Mouse (Mus musculus) erythroblast, adult 5-6 weeks (primary cell): ENCODE results near the gene Gnat1. TPM values are rescaled to one million over a fixed set of nuclear protein-coding genes. Genes with fewer than 3 reads are reported as not detected.
A peak's percentile ranks its signal among the peaks of the same experiment; 100 is the strongest.

Experiments
- ATAC-seq: replicated peaks from 2 replicates; pipeline ENCODE4 v1.8.0; 2016; ENCODE audit warnings: moderate number of reproducible peaks, mild to moderate bottlenecking, moderate TSS enrichment, inconsistent platforms; ENCODE audit not compliant: poor library complexity, low FRiP score, severe bottlenecking
- total RNA-seq, 2 experiments: library from RNA; stranded (forward) in 1 of 2; stranded (reverse) in 1 of 2; fragments of 150-400 nt in 1 of 2; fragments of 200-764, 138-1000 nt in 1 of 2; gene quantifications; 2 replicates each; pipeline versions ENCODE4 v1.2.3 to v1.2.4; 2015 to 2017; ENCODE audit warnings: low replicate concordance in 2 of 2

The Gnat1 gene
- total RNA-seq (2015; ENCODE audit: low replicate concordance) (not detected in 2 replicates), total RNA-seq (2017; ENCODE audit: low replicate concordance) (not detected in 2 replicates)

DNA sequence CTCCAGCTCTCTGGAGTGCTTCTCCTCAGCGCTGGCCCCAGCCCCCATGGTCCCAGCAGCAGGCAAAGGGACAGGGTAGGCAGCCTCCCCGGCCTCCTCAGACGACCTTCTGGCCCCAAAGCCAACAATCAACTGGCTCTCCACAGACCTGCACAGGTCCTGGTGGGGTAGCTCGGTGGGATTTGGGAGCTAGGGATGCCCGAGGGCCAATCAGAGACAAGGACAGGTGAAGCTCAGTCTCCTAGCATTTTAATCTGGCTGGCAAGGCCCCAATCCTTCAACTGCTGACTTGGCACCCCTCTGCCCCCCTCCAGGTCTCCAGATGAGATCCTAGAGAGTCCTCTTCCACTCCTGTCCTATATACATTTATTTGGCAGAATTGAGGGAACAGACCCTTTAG lies at the start of gene Gnat1:
Gnat1 (minus strand) TSS at position 212 of the 400 bp plus-strand sequence.
- no peak for ATAC-seq

GRCm38 (mm10) chr9:107728919-107729670 lies 49.6 kb upstream of the Gnat1 start:
- ATAC-seq = no peak

DNA sequence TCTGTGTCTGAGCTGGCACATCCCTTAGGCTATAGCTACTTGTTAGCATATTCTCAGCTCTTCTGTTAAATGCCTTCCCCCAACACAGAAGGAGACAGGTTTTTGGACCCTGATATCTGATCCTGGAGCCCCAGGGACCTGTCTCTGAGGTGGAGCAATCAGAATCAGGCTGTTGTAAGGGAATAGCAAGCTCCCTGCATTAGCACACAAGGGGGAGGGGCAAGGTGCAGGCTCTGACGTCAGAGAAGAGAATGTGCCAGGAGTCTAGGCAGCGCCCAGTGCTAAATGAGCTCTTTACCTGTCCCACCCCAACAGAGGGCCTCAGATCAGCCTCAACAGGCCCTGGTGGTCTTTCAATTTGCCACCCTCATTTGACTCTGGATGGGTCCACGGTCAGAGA lies 47.5 kb upstream of the Gnat1 start:
- ATAC-seq = no peak

GRCm38 (mm10) chr9:107724796-107725195 lies 45.3 kb upstream of the Gnat1 start:
- ATAC-seq = no peak

DNA sequence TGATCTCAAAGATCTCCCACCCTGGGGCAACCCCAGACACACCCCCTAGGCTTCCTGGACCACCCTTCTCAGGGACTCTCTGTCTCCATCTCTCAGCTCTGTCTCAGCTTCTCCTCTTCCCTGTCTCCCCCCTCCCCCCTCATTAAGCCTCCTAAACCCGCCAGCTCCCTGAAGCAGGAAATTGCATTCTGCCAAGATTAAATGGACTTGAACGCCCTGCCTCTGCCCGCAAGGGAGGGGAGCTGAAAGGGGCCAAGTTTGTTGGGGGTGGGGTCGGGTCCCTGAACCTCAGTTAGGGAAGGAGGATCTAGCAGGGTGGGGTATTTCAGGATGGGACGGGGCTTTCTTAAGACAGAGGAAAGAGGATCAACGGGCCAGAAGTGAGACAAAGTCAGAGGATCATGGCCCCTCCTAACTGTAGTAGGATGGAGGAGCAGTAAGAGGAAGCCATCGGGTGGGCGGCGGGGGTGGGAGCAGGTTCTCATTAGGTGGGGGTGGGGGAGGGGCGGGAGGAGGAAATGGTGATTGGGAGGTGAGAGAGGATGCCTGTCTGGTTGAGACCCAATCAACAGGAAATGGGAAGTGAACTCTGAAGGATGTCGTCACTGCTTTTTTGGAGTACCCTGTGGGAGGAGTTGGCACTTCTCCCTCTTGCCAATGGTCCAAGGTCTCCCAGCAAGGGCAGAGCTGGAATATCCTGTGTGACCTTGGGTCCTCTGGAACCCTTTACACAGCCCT lies 44.5 kb upstream of the Gnat1 start:
- ATAC-seq = no peak

DNA sequence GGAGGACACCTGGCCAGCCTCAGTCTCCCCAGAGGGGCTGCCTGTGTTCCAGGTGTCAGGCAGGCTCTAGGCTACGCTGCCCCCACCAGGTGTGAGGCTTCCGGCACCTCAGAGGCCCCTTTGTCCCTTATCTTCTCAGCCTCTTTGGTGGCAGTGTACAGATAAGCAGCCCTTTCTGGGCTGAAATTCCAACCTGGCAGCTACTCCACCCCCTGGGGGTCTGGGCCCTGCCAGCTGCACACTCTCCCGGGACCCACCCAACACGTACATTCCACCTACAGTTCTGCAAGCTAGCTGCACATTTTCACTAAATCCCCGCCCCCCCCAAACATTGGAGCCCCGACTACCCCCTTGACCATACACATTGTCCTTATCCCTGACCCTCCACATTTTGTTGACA lies 43.8 kb upstream of the Gnat1 start:
- ATAC-seq = no peak

GRCm38 (mm10) chr9:107718781-107719540 lies 39.4 kb upstream of the Gnat1 start:
- ATAC-seq = no peak

- ATAC-seq = no peak
Observed at GRCm38 (mm10) chr9:107716951-107717350, 37.4 kb upstream of the Gnat1 start.

DNA sequence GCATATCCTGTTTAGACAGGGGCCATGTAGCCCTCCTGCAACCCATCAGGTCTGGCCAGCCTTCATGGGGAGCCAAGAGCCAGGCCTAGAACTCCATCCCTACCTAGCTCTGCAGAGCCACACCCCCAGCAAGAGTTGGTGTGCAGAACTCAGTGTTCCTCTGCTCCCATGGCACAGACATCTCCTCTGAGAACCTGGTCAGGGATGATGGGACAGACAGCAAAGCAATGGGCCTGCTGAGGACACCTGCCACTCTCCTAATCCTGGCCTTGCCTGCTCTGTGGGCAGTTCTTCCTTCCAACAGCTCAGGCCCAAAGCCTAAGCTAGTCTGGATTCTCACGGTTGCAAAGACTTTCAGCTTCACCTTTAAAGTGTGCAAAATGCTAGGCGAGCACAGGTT lies 36.1 kb upstream of the Gnat1 start:
- no peak for ATAC-seq

- ATAC-seq = no peak
Observed at GRCm38 (mm10) chr9:107714221-107714952, 34.9 kb upstream of the Gnat1 start.

DNA sequence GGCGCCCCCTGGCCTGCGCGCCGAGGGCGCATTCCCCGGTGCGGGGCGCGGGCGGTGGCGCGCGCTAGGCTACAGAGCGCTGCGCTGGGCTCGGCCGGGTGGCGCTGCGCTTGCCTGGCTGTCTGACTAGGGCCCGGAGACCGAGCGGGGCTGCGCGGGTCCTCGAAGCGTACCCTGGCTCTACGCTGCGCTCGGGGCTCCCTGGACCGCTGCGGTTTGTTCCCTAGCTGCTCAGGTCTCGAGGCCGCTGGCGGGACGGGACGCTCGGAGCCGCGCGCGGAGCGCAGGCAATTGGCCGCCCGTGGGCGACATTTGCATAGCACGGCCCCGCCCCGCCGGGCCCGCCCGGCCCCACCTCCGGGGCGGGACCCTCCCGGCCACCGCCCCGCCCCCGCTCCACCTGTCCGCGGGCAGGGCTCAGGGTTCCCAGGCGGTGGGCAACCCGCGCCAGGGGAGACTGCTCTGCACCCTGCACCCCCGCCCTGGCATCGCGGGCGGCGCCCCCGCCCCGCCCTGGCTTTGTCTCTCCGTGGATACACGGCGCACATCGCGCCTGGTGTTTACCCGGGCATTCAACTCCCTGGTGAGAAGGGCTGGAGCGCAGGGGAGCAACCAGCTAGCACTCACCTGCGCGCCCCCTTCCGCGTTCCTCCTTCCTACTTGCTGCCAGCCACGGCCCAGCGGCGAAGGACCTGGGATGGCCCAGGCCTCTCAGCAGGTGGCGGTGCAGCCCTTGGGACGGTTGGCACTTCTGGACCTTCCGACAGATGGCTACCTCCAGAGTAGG lies 30.4 kb upstream of the Gnat1 start, which contains the start of gene Sema3f:
Sema3f (minus strand) TSS at position 779 of the 787 bp plus-strand sequence.
- ATAC-seq = peak; percentile 41

DNA sequence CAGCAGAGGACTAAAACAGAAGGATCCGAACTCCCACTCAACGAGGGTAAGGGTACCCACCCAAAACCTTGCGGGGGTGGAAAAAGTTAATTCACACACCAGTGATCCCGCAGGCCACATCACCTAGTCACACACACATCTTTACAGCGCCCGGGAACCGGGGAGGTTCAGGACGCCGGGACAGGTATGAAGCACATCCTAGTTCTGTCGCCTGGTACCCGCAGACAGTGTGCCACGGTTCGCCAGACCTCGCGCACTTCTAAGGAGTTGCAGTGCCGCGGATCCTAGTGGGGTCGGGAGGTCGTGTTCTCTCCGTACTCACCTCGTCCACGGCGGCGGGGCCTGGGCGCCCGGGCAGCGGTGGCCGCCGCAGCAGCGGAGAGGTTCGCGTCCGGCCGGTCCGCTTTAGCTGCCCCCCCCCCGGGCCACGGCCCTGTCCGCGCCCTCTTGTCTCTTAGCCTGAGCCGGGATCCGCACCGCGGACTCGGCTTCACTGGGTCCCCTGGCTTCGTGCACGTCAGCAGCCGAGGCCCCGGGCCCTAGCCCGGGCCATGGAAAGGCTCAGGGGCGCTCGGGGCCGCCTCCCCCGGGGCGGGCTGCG lies 29.7 kb upstream of the Gnat1 start:
- no peak for ATAC-seq

DNA sequence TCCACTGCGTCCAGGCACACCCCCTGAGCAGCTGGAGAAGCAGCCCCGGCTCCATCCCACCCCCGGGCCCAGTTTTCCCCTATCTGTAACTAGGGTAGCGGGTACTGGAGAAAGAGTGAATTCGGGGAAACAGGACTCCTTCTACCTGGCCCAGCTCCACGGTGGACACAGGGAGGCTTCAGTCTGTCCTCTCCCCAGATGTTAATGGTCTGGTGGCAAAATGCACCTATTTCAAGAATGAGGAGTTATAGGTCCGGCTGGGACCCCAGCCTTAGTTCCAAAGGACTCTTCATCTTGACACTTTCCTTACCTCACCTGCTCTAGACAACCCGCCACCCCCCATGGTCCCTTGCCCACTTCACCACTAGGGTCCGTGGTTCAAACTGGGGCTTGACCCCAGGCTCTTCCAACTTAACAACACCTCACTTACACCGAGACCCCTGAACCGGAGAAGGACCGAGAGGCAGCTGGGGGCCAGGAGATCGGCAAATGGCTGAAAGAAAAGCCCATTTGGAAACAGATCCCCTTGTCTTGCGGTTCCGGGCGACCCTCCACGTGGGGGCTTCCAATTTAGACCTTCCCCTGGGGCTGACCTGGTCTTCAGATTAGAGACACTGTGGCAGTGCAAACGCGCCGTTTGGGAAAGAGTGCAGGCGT lies 29.1 kb upstream of the Gnat1 start:
- no peak for ATAC-seq

DNA sequence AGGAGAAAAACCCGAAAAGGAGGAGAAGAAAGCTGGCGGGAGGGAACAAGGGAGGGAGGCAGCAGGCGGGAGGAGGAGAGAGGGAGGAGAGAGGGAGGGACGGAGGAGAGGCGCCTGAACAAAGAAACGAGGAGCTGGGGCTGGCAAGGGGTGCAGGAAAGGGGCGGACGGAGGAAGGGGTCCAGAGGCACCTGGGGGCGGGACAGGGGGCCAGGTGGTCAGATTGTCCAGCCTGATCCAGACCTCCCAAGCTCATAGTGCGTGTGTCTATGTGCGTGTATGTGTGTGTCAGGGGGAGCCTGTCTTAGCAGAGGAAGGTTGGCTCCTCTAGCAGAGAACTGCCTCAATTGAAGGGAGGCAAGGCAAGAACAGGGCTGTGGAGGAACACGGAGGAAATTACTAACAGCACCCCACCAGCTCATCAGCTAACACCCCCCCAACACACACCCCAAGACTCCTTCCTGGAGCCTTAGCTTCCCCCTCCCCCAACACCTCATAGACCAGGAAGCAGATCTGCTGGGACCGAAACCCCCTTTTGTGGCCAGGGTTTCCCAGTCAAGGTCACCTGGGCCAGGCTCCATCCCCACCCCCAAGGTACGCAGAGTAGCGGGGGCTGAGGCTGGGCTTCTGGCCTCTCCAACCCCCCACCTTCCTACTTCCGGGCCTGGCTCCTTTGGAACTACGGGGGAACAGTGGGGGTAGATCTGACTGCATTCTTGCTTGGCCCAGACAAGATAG lies 28.4 kb upstream of the Gnat1 start:
- ATAC-seq = no peak

DNA sequence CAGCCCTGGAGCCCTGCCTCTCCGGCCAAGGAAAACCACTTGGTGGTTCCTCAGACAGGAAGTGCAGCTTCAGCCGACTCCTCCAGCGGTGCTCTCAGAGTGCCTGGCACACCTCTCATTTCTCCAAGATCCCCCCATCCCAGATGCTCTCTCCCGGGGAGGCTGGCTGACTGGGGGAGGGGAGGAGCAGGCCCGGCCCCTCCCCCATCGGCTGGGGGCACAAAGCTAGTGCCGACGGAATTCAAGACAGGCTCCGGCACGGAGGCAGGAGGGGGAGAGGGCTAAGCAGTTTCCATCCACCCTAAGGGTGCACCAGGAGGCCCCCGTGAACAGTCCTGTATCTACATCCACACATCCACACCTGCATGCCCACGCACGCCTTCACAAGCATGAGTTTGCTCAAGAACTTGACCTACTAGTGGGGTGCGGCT lies 27.3 kb upstream of the Gnat1 start:
- ATAC-seq = no peak

DNA sequence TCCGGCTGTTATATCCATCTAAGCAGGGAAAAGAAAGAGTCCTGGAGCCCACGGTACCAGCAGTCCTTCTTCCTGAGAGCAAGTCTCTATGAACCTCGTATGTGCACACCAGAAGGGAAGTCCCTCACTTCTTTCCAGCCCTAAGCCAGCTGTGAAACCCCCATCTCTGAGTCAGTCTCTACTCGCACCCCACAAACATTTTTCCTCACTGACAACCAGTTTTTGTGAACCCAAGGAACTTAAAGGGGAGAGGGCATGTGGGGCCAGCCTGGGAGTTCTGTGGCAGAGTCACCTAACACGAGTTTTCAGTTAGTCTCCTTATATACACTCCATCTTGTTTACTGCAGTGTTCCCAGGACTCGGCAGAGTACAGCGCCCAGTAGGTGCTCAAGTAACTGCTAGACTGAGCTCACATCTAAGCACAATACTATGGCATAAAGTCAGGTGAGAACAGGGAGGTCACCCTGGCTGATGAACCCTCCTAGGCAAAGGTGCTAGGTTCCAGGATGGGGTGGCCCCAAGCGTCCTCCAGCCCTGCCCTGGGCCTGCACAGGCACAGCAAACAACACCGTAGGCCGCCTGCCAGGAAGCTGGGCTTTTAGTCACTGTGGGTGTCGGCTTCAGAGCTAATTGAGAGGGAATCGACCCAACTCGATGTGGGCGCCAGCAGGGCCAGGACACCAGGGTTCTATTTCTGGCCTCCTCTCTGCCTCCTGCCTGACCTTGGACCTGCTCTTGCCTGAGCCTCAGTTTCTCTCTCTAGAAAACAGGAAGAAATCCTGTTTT lies 24.0 kb upstream of the Gnat1 start:
- ATAC-seq = no peak
